Mouse (Mus musculus) CH12F3 (cell line): ENCODE results near the gene Sfmbt1.

ENCODE experiments used
- in situ Hi-C: fragments of 300-500 bp; cut with MboI; formaldehyde crosslinking; loops from 2 replicates; pipeline ENCODE4 v1.14.3; 2020; ENCODE audit warnings: low sequenced_read_pairs

Gene Sfmbt1

DNA sequence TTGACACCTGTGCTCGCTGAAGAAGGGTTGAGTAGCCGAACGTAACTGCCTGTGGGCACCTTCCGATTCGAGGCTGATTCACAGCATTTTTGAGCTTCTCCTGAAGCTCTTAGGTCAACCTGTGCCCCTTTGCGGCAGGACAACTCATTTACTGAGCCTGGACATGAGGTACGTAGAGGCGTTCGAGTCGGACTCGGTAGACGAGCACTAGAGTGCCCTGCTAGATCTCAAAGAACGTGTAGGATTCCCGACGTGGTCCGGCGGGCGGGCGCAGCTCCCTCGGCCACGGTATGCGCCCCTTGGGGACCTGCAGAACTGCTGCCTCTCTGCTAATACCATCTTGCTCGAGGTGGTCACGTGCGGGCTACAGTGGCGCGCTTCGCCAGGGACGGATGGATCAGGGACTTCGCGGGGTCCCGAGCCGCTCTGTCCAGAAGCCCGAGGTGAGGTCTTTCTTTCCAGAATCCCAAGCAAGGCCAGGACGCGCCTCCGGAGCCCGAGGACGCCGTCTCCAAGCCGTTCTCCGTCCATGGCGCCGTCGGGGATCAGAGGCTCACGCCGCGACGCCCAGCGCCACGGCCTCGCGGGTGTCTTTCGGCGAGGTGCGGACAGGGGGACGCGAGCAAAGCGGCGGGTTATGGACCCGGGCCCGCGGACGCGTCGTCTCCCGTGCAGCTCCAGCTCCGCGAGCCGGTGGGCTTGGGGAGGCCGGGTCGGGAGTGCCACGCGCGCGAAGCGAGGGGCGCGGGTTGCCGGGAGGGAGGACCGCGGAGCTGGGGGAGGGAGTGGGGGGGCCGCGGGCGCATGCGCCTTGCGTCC is at the start of gene Sfmbt1:
Sfmbt1 (plus strand) TSS at position 51 of the 819 bp plus-strand sequence.
- in situ Hi-C loops = loop anchor here (5.0 kb wide), 1 partner anchor 47 kb away; no protein-coding TSS in a partner anchor

GRCm38 (mm10) chr14:30666061-30666460 is 48.6 kb upstream of the Sfmbt1 start:
- in situ Hi-C loops = no loop called here

GRCm38 (mm10) chr14:30666604-30667003 is 48.0 kb upstream of the Sfmbt1 start:
- in situ Hi-C loops = no loop called here

DNA sequence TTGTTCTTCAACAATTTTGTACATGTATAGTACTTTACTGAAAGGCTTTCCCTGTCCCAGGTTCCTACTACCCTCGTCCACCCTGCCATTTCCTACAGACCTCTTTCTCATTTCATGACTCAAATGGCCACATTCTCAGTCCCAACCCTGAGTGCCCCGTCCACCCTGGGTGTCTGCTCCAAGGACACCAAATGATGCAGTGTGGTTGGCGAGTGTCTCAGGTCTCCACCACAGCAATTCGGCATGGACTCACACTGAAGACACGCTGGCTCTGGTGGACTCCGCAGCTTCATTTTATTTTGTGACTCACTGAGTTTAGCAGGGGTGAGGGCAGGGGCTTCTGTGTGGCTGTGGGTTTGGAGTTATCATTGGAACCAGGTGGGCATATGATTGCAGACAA is 44.5 kb upstream of the Sfmbt1 start:
- in situ Hi-C loops = loop anchor here (5.0 kb wide), 1 partner anchor 78 kb away; no protein-coding TSS in a partner anchor

DNA sequence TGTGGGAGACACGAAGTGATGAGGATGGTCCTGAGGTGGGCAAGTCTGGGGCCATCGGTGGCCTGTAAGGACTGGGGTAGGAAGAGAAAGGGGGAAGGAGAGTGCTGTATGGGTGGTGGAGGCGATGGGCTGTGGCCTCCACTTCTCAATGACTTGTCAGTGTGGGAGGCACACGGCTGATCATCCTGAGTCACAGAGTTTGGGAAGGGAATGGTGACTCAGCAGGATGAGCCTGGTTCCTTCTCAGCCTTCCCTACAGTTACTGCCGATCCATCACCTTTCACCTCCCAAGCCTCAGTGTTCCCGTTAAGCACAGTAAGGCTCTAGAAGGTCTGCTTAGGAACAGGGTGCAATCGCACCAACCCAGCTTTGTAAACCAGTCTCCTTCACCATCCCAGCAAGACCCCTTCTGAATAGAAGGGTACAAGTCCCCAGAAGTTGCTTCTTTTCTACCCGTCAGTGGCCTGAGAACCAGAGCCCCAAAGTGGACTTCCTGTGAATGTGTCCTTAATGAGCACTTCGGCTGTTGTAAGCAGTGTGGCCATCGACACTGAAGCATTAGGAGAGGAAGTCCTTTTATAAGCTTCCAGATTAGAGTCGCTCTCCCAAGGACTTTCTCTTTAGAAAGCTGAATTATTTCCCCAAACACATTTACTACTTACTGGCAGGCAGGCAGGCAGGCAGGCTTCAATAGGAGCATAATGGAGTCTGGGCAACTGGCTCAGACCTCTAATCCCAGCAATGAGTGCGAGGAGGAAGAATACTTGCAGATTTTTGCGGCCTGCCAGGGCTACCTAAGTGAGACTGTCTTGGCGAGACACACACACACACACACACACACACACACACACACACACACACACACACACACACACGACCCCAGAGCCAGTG is 43.3 kb upstream of the Sfmbt1 start:
- in situ Hi-C loops = loop anchor here (5.0 kb wide), 1 partner anchor 79 kb away; no protein-coding TSS in a partner anchor

GRCm38 (mm10) chr14:30671986-30672312 is 42.7 kb upstream of the Sfmbt1 start:
- in situ Hi-C loops = loop anchor here (5.0 kb wide), 1 partner anchor 80 kb away; no protein-coding TSS in a partner anchor

DNA sequence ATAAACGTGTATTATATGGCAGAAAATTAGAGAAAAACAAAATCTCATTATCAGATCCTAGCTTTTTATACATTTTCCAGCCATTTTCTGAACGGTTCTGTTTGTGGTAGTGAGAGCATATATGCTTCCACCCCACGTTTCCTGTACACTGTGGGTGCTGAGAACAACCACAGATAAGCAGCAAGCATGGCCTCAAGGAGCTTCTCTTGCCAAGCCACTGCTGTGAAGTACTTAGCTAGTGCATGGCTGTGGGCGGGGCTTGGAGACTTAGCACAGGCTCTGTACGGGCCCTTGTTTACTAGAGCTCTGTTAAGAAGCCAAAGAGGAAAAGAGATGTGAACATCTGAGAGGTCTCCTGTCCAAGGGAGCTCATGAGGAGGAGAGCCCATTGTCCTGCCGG is 39.7 kb upstream of the Sfmbt1 start:
- in situ Hi-C loops = loop anchor here (5.0 to 25.0 kb wide), 2 partner anchors 83 to 187 kb away; no protein-coding TSS in a partner anchor

DNA sequence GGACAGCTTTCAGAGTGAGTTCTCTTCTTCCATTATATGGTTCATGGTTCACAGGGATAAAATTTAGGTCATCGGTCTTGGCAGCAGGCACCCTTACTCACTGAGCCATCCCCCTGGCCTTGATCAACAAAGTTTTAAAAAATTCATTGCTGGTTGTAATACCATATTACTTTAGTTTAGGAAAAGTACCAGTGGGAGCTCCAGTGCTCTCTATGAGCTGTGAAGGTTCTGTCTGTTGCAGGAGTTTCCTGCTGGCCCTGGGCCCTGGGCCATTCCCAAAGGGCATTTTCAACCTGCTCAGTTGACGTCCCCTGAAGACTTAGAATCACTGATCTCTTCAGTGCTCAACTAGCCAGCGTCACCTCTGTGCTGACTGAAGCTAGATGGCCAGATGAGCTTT is 32.5 kb upstream of the Sfmbt1 start:
- in situ Hi-C loops = loop anchor here (25.0 kb wide), 1 partner anchor 180 kb away; no protein-coding TSS in a partner anchor

GRCm38 (mm10) chr14:30690685-30691084 is 24.0 kb upstream of the Sfmbt1 start:
- in situ Hi-C loops = loop anchor here (25.0 kb wide), 1 partner anchor 172 kb away; no protein-coding TSS in a partner anchor

DNA sequence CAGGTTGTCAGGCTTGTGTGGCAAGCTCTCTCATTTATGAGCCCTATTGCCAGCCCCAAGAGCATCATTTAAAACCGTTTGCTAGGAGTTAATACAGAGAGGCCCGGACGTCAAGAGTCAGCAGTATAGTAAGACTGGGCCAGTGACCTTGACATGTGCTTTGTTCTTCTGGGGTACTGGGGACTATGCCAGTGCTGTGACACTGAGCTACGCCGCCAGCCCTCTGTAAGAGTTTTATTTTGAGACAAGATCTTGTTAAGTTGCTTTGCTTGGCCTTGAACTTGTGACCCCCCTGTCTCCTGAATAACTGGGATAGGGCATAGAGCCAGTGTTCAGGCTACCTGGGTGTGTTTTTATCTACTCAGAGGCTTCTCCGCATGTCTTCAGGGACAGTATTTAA is 22.2 kb upstream of the Sfmbt1 start:
- in situ Hi-C loops = loop anchor here (25.0 kb wide), 1 partner anchor 170 kb away; no protein-coding TSS in a partner anchor

GRCm38 (mm10) chr14:30694786-30695185 is 19.9 kb upstream of the Sfmbt1 start:
- in situ Hi-C loops = loop anchor here (25.0 kb wide), 1 partner anchor 168 kb away; no protein-coding TSS in a partner anchor

- in situ Hi-C loops = loop anchor here (25.0 kb wide), 1 partner anchor 167 kb away; no protein-coding TSS in a partner anchor
These were observed 19.0 kb upstream of the Sfmbt1 start for GRCm38 (mm10) chr14:30695609-30696008.

DNA sequence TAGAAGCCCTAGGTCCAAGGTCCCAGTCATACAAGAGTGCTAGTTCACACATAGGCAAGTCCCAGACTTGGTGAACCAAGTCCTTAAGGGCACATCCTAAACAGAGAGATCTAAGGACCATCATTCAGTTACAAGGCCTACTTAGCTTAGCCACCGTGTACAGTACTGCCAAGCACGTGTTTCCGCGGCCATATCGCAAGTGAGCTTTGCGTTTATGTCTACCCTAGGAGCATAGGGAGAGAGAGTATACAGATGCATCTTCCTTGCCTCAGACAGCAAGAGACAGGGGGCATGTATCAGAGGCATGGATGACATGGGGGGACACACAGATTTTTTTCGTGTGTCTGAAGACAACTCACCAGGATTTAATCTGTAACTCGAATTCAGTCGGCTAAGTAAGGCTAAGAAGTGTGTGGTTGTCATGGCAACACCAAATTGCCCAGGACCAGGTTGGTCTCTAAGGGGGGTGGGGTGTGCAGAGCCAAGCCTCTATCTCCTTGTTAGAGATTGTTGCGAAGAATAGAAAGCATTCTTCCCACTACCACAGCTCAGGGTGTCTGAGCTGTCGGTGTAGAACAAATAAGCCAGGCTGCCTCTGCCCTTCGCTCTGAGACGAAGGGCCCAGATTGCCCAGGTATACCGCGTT is 17.1 kb upstream of the Sfmbt1 start:
- in situ Hi-C loops = loop anchor here (25.0 kb wide), 1 partner anchor 165 kb away; no protein-coding TSS in a partner anchor

DNA sequence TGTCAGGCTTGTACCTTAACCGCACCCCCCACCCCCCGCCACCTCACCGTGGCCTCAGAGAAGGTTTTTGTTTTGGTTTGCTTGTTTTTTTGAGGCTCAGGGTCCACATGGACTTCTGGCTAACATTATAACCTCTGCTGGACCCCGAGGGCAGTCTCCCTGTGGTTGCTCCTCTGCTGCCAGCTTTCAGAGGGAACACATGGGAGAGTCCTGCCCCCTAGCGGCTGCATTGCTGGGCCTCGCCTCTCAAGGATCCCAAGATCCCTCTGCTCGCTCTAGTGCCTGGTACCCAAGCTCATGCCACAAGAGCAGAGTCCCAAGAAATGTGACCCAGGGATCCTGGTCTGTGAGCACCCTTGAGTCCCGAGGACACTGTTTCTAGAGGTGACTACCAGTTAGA is 15.0 kb upstream of the Sfmbt1 start:
- in situ Hi-C loops = loop anchor here (25.0 kb wide), 1 partner anchor 163 kb away; no protein-coding TSS in a partner anchor

DNA sequence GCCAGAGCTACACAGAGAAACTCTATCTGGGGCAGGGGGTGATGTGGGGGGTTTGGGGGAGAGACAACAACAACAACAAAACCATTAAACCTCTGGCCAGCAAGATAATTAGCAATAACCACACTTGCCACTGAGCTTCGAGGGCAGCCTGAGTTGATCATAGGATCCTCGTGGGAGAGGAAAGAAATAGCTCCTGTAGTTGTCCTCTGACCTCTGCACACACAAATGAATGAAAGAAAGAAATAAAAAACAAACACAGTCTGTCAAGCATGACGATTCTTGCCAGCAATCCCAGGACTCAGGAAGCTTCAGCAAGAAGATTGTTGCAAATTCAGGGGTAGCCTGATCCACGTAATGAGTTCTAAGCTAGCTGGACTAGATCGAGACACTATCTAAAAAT is 12.1 kb upstream of the Sfmbt1 start:
- in situ Hi-C loops = no loop called here

DNA sequence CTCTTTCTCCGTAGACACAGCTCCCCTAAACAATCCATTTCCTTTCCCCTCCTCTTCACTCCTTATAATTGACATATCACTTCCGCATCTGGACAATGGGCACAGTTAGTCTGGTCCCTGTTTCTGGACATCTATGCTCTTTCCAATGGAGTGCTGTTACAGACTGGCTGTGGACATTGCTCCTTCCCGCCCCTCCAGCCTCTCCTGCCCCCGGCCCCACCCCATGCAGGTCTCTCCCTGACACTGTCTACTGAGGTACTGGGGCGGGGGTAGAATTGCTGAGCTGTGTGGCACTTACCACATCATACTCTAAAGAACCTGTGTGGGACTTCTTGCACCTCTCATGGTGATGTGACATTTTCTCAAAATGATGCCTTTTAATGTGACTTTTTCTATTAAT is 11.6 kb upstream of the Sfmbt1 start:
- in situ Hi-C loops = no loop called here

GRCm38 (mm10) chr14:30704098-30704855 is 10.4 kb upstream of the Sfmbt1 start:
- in situ Hi-C loops = no loop called here

- in situ Hi-C loops = loop anchor here (5.0 kb wide), 1 partner anchor 50 kb away; no protein-coding TSS in a partner anchor
These were observed 2.8 kb upstream of the Sfmbt1 start for GRCm38 (mm10) chr14:30711892-30712291.

DNA sequence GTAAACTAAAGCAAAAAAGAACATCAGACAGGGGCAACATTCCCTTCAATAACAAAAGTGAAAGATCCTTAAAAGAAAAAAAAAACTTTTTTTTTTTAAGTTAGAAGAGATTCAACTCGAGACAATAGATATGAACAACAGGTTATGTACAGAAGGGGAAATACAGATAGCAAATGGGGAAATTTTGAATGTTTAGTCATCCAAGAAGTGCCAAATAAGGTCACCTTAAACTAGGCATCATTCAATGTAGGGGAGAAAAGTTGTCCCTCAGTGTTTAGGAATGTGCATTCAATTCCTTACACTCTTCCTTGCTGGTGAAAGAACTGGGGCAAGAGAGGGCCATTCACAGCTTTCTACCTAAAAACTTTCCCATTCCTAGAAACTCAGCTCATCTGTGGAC is 880 bp upstream of the Sfmbt1 start:
- in situ Hi-C loops = loop anchor here (5.0 kb wide), 1 partner anchor 49 kb away; no protein-coding TSS in a partner anchor

- in situ Hi-C loops = no loop called here
These were observed 985 bp downstream of the Sfmbt1 start for GRCm38 (mm10) chr14:30715618-30716050.
